Mouse (Mus musculus): ENCODE results near the gene Card9. TPM values are rescaled to one million over a fixed set of nuclear protein-coding genes. Genes with fewer than 3 reads are reported as not detected.
A peak's percentile ranks its signal among the peaks of the same experiment; 100 is the strongest.

Gene Card9
- polyA plus RNA-seq, 2 experiments, result 2.3 to 6.8 TPM

GRCm38 (mm10) chr2:26380131-26380771, 19.5 kb upstream of the Card9 start, which contains the start of gene Snapc4:
TSS of gene Snapc4 (minus strand) at chr2:26380653.
- Histone ChIP-seq H3K4me3 (ENCODE audit: insufficient read depth in 1 of 2, low read depth in 2 of 2, low read length in 2 of 2) (peak within 1 kb of the TSS; percentile 68 to 93), H3K4me1 (replicated peaks; ENCODE audit: control insufficient read depth in 2 of 2, insufficient read depth in 2 of 2, low read length in 1 of 2) (no peaks in the 10 kb centered on the region), H3K27ac (no peak within 1 kb of the TSS), H3K36me3 (replicated peaks; ENCODE audit: control insufficient read depth, insufficient read depth, low read depth) (peaks cover 46% of the 10 kb centered on the region), H3K9ac (replicated peaks) (peak within 1 kb of the TSS; percentile 55), H3K4me2 (ENCODE audit: low read depth) (peak within 1 kb of the TSS; percentile 83), H3K27me3 (ENCODE audit: control insufficient read depth, insufficient read depth, low read length) (no peaks in the 10 kb centered on the region), H3K9me3 (ENCODE audit: control insufficient read depth, low read length) (no peaks in the 10 kb centered on the region)
- 0% methylated on average over 38 of the region's 38 CpGs for WGBS (ENCODE audit: insufficient replicate concordance)
- DNase-seq (ENCODE audit: low read depth in 3 of 3, low spot score in 3 of 3), result peak; percentile 65 to 72 (median 68)
- TF ChIP-seq EP300 (IDR thresholded peaks at IDR 0.05; ENCODE audit: low read depth) (no peak), CTCF (IDR thresholded peaks at IDR 0.05; ENCODE audit: low read depth) (0 out of 2 replicates have a peak, but pooled peaks have one; percentile 0)
- peak; percentile 91 for ATAC-seq (ENCODE audit: insufficient read depth)

- no peak for ATAC-seq (ENCODE audit: insufficient read depth)
- H3K9ac ChIP-seq (replicated peaks), result no peak overlapping the region
- DNase-seq (ENCODE audit: low read depth in 3 of 3, low spot score in 3 of 3), result no peak
- H3K27me3 ChIP-seq (ENCODE audit: control insufficient read depth, insufficient read depth, low read length), result no peaks in the 10 kb centered on the region
- no peaks in the 10 kb centered on the region for H3K9me3 ChIP-seq (ENCODE audit: control insufficient read depth, low read length)
- no peaks in the 10 kb centered on the region for H3K4me1 ChIP-seq (replicated peaks; ENCODE audit: control insufficient read depth in 2 of 2, insufficient read depth in 2 of 2, low read length in 1 of 2)
- H3K4me2 ChIP-seq (ENCODE audit: low read depth), result no peak overlapping the region
- peaks cover 34% of the 10 kb centered on the region for H3K36me3 ChIP-seq (replicated peaks; ENCODE audit: control insufficient read depth, insufficient read depth, low read depth)
- no peak overlapping the region for H3K4me3 ChIP-seq (ENCODE audit: insufficient read depth in 1 of 2, low read depth in 2 of 2, low read length in 2 of 2)
- TF ChIP-seq EP300 (IDR thresholded peaks at IDR 0.05; ENCODE audit: low read depth), result no peak
- no peak for TF ChIP-seq CTCF (IDR thresholded peaks at IDR 0.05; ENCODE audit: low read depth)
- WGBS (ENCODE audit: insufficient replicate concordance), result 82% methylated on average over 8 of the region's 8 CpGs
- no peak overlapping the region for H3K27ac ChIP-seq
Observed at GRCm38 (mm10) chr2:26372396-26372795, 11.7 kb upstream of the Card9 start.

- DNase-seq (ENCODE audit: low read depth in 3 of 3, low spot score in 3 of 3), result no peak
- 50% methylated on average over 1 of the region's 1 CpGs for WGBS (ENCODE audit: insufficient replicate concordance)
- TF ChIP-seq CTCF (IDR thresholded peaks at IDR 0.05; ENCODE audit: low read depth) (no peak), EP300 (IDR thresholded peaks at IDR 0.05; ENCODE audit: low read depth) (no peak)
- Histone ChIP-seq H3K9ac (replicated peaks) (no peak overlapping the region), H3K36me3 (replicated peaks; ENCODE audit: control insufficient read depth, insufficient read depth, low read depth) (peaks cover 16% of the 10 kb centered on the region), H3K27me3 (ENCODE audit: control insufficient read depth, insufficient read depth, low read length) (no peaks in the 10 kb centered on the region), H3K4me1 (replicated peaks; ENCODE audit: control insufficient read depth in 2 of 2, insufficient read depth in 2 of 2, low read length in 1 of 2) (no peaks in the 10 kb centered on the region), H3K9me3 (ENCODE audit: control insufficient read depth, low read length) (no peaks in the 10 kb centered on the region), H3K4me2 (ENCODE audit: low read depth) (no peak overlapping the region), H3K4me3 (ENCODE audit: insufficient read depth in 1 of 2, low read depth in 2 of 2, low read length in 2 of 2) (no peak overlapping the region), H3K27ac (no peak overlapping the region)
- ATAC-seq (ENCODE audit: insufficient read depth), result no peak
Observed at GRCm38 (mm10) chr2:26368572-26368971, 7.9 kb upstream of the Card9 start.

- TF ChIP-seq CTCF (IDR thresholded peaks at IDR 0.05; ENCODE audit: low read depth), result no peak
- no peak for TF ChIP-seq EP300 (IDR thresholded peaks at IDR 0.05; ENCODE audit: low read depth)
- Histone ChIP-seq H3K4me3 (ENCODE audit: insufficient read depth in 1 of 2, low read depth in 2 of 2, low read length in 2 of 2) (no peak overlapping the region), H3K4me1 (replicated peaks; ENCODE audit: control insufficient read depth in 2 of 2, insufficient read depth in 2 of 2, low read length in 1 of 2) (no peaks in the 10 kb centered on the region), H3K36me3 (replicated peaks; ENCODE audit: control insufficient read depth, insufficient read depth, low read depth) (peaks cover 12% of the 10 kb centered on the region), H3K27ac (no peak overlapping the region), H3K4me2 (ENCODE audit: low read depth) (no peak overlapping the region), H3K9me3 (ENCODE audit: control insufficient read depth, low read length) (no peaks in the 10 kb centered on the region), H3K27me3 (ENCODE audit: control insufficient read depth, insufficient read depth, low read length) (no peaks in the 10 kb centered on the region), H3K9ac (replicated peaks) (no peak overlapping the region)
- 77% methylated on average over 6 of the region's 6 CpGs for WGBS (ENCODE audit: insufficient replicate concordance)
- DNase-seq (ENCODE audit: low read depth in 3 of 3, low spot score in 3 of 3) (no peak), ATAC-seq (ENCODE audit: insufficient read depth) (no peak)
Observed at GRCm38 (mm10) chr2:26367911-26368310, 7.2 kb upstream of the Card9 start.

GRCm38 (mm10) chr2:26364738-26365465, 4.2 kb upstream of the Card9 start:
- no peak overlapping the region for H3K27ac ChIP-seq
- H3K9me3 ChIP-seq (ENCODE audit: control insufficient read depth, low read length), result no peaks in the 10 kb centered on the region
- TF ChIP-seq CTCF (IDR thresholded peaks at IDR 0.05; ENCODE audit: low read depth) (no peak), EP300 (IDR thresholded peaks at IDR 0.05; ENCODE audit: low read depth) (no peak)
- peaks cover 6% of the 10 kb centered on the region for H3K36me3 ChIP-seq (replicated peaks; ENCODE audit: control insufficient read depth, insufficient read depth, low read depth)
- ATAC-seq (ENCODE audit: insufficient read depth) (no peak), DNase-seq (ENCODE audit: low read depth in 3 of 3, low spot score in 3 of 3) (no peak)
- H3K4me3 ChIP-seq (ENCODE audit: insufficient read depth in 1 of 2, low read depth in 2 of 2, low read length in 2 of 2), result no peak overlapping the region
- H3K4me1 ChIP-seq (replicated peaks; ENCODE audit: control insufficient read depth in 2 of 2, insufficient read depth in 2 of 2, low read length in 1 of 2), result no peaks in the 10 kb centered on the region
- no peak overlapping the region for H3K4me2 ChIP-seq (ENCODE audit: low read depth)
- WGBS (ENCODE audit: insufficient replicate concordance), result 68% methylated on average over 10 of the region's 10 CpGs
- no peak overlapping the region for H3K9ac ChIP-seq (replicated peaks)
- no peaks in the 10 kb centered on the region for H3K27me3 ChIP-seq (ENCODE audit: control insufficient read depth, insufficient read depth, low read length)

Measured in liver, embryonic 14.5 days (tissue).